Comparison of ENCODE assay signal across 8 mouse cellular contexts in genomic region chr1:34103713-34104172, GRCm38 (mm10).
DNase-seq lines count a peak whose midpoint lies in the region; ATAC-seq lines count a peak whose summit lies in the region.

No protein-coding gene starts in this region.

- H3K27ac ChIP-seq in forebrain, embryonic 14.5 days (ENCODE audit: low read depth, low read length): no peak overlapping the region
- H3K27ac ChIP-seq in liver, embryonic 12.5 days: no peak overlapping the region; the same call in 1 of the 2 replicates
- no peak overlapping the region for H3K27ac ChIP-seq in stomach, embryonic 14.5 days (ENCODE audit: low read length)

- ATAC-seq in forebrain, embryonic 14.5 days: peak; percentile 42; the same call in 1 of the 2 replicates
- ATAC-seq in liver, embryonic 12.5 days: peak; percentile 69
- ATAC-seq in stomach, embryonic 14.5 days (ENCODE audit: insufficient number of reproducible peaks, insufficient read depth, low FRiP score, low read depth): 0 out of 2 replicates have a peak, but pooled peaks have one; percentile 53

- peaks cover 23% of the 10 kb centered on the region for H3K4me1 ChIP-seq in forebrain, embryonic 14.5 days (ENCODE audit: control insufficient read depth, insufficient read depth, low read length)
- H3K4me1 ChIP-seq in liver, embryonic 12.5 days: peaks cover 12% of the 10 kb centered on the region; the same call in 1 of the 2 replicates
- no peaks in the 10 kb centered on the region for H3K4me1 ChIP-seq in stomach, embryonic 14.5 days (ENCODE audit: control insufficient read depth, insufficient read depth, low read length)

- 4% methylated on average over 3 of the region's 3 CpGs for WGBS in forebrain, embryonic 14.5 days
- WGBS in liver, embryonic 12.5 days (ENCODE audit: insufficient replicate concordance): 4% methylated on average over 3 of the region's 3 CpGs
- 6% methylated on average over 3 of the region's 3 CpGs for WGBS in stomach, embryonic 14.5 days

- H3K4me3 ChIP-seq in forebrain, embryonic 14.5 days (ENCODE audit: low read depth, low read length): no peak overlapping the region
- no peak overlapping the region for H3K4me3 ChIP-seq in liver, embryonic 12.5 days
- H3K4me3 ChIP-seq in stomach, embryonic 14.5 days (ENCODE audit: low read depth, low read length): no peak overlapping the region

- H3K4me2 ChIP-seq in forebrain, embryonic 14.5 days (ENCODE audit: low read length): no peak overlapping the region
- H3K4me2 ChIP-seq in liver, embryonic 12.5 days: peak overlapping the region; percentile 5; the same call in 1 of the 2 replicates
- H3K4me2 ChIP-seq in stomach, embryonic 14.5 days (replicated peaks; ENCODE audit: low read depth, low read length): 0 out of 2 replicates have a peak overlapping the region, but pooled peaks have one; percentile 14

- no peak overlapping the region for H3K9ac ChIP-seq in forebrain, embryonic 14.5 days (ENCODE audit: low read length)
- H3K9ac ChIP-seq in liver, embryonic 12.5 days: no peak overlapping the region
- no peak overlapping the region for H3K9ac ChIP-seq in stomach, embryonic 14.5 days (replicated peaks; ENCODE audit: low read depth, low read length)

- H3K27me3 ChIP-seq in forebrain, embryonic 14.5 days (replicated peaks; ENCODE audit: control insufficient read depth, insufficient read depth, low read length): no peaks in the 10 kb centered on the region
- H3K27me3 ChIP-seq in liver, embryonic 12.5 days (replicated peaks): no peaks in the 10 kb centered on the region
- no peaks in the 10 kb centered on the region for H3K27me3 ChIP-seq in stomach, embryonic 14.5 days (ENCODE audit: control insufficient read depth, insufficient read depth, low read length)

- DNase-seq in ovary, postnatal 36 days (ENCODE audit: low spot score): peak; percentile 26
- no peak for DNase-seq in ovary, postnatal 14 days (ENCODE audit: low spot score)
- peak; percentile 40 for DNase-seq in forebrain, embryonic 14.5 days (ENCODE audit: low spot score)
- DNase-seq in gastrocnemius, adult 8-10 months (ENCODE audit: low spot score in 2 of 2): no peak
- no peak for DNase-seq in cerebellum, adult 18-20 months
- no peak for DNase-seq in kidney, adult 11 months

- H3K36me3 ChIP-seq in forebrain, embryonic 14.5 days (ENCODE audit: control insufficient read depth, insufficient read depth, low read length): no peaks in the 10 kb centered on the region
- no peaks in the 10 kb centered on the region for H3K36me3 ChIP-seq in liver, embryonic 12.5 days
- H3K36me3 ChIP-seq in stomach, embryonic 14.5 days (ENCODE audit: control insufficient read depth, insufficient read depth, low read length): no peaks in the 10 kb centered on the region

- no peaks in the 10 kb centered on the region for H3K9me3 ChIP-seq in forebrain, embryonic 14.5 days (replicated peaks; ENCODE audit: control insufficient read depth, low read length)
- H3K9me3 ChIP-seq in liver, embryonic 12.5 days (replicated peaks): no peaks in the 10 kb centered on the region
- H3K9me3 ChIP-seq in stomach, embryonic 14.5 days (ENCODE audit: control insufficient read depth, low read depth, low read length): no peaks in the 10 kb centered on the region

Comparison
In these comparisons a context has a peak if more than half of its experiments do, and no peak if none do; other contexts are left out.
1. DNase-seq: peak in ovary, postnatal 36 days (single experiment) and forebrain, embryonic 14.5 days (single experiment); none in ovary, postnatal 14 days (single experiment), gastrocnemius, adult 8-10 months (0 of 2), cerebellum, adult 18-20 months (0 of 2) and kidney, adult 11 months (single experiment).
2. Peak in every context shown above with its lines, with median percentiles within 50 percentile points of each other: ATAC-seq.